Mouse (Mus musculus) testis, adult 2 months (tissue): ENCODE data around the gene Ndufs8.

Experiments used
- CTCF ChIP-seq: fragments of 200-500 bp; IDR thresholded peaks from 2 replicates; pipeline ENCODE4 v1.5.1; 2012; ENCODE audit warnings: low read depth, mild to moderate bottlenecking, inconsistent platforms, low read length, moderate library complexity; ENCODE audit not compliant: control insufficient read depth, insufficient read depth, insufficient replicate concordance
- POLR2A ChIP-seq: fragments of 200-500 bp; IDR thresholded peaks from 2 replicates; pipeline ENCODE4 v1.6.1; 2012; ENCODE audit warnings: low read depth, mild to moderate bottlenecking, inconsistent platforms, low read length, moderate library complexity; ENCODE audit not compliant: control insufficient read depth

- TF ChIP-seq CTCF (no peak), POLR2A (no peak)
These were observed 45.9 kb upstream of the Ndufs8 start, which contains the start of gene Aldh3b3 for GRCm38 (mm10) chr19:3958470-3958869.
